In the genomic region with DNA sequence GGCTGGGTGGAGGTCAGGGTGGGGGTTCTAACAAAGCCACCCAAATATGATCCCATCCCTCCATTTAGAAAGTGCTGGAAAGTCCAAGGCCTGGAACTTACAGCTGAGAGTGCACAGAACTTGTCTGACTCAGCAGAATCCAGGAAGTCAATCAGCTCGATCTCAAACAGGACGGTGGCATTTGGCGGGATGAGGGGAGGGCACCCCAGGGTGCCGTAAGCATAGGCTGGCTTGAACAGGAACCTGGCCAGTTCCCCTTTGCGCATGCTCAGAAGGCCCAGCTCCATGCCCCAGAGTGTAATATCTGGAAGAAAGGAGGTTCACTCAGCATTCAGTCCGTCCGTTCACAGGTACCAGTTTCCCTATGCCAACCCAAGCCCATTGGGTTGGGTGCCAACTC, we compare ENCODE assay signal across 37 mouse cellular contexts. TPM values are rescaled to one million over a fixed set of nuclear protein-coding genes. Genes with fewer than 3 reads are reported as not detected.
DNase-seq lines count a peak whose midpoint lies in the region; ATAC-seq and TF ChIP-seq lines count a peak whose summit lies in the region.
"Had no signal": no experiment of that assay in that cellular context is flagged by ENCODE, and none has a peak within 500 bp of the region (broad histone marks: within the 10 kb centered on the region; RNA-seq: fewer than 3 reads in every experiment).

No protein-coding gene starts in this region.

- H3K9ac ChIP-seq in heart, adult 2 months (ENCODE audit: low read depth, low read length) = no peak overlapping the region
- H3K9ac ChIP-seq in midbrain, embryonic 15.5 days = no peak overlapping the region
- no peak overlapping the region for H3K9ac ChIP-seq in midbrain, postnatal 0 days (replicated peaks; ENCODE audit: low read length, poor library complexity, severe bottlenecking)
- H3K9ac ChIP-seq: embryonic facial prominence, embryonic 13.5 days; forebrain, embryonic 13.5 days; heart, embryonic 15.5 days; hindbrain, embryonic 12.5 days; liver, embryonic 14.5 days; midbrain, embryonic 12.5 days; neural tube, embryonic 15.5 days; stomach, embryonic 15.5 days had no signal

- TF ChIP-seq CTCF in heart, adult 2 months (IDR thresholded peaks at IDR 0.05) = no peak
- no peak for TF ChIP-seq CTCF in midbrain, postnatal 0 days (IDR thresholded peaks at IDR 0.05)

- H3K79me2 ChIP-seq in heart, adult 2 months (replicated peaks; ENCODE audit: control insufficient read depth, insufficient read depth, low read length) = no peaks in the 10 kb centered on the region

- no peaks in the 10 kb centered on the region for H3K36me3 ChIP-seq in heart, adult 2 months (ENCODE audit: control insufficient read depth, insufficient read depth, low read length)
- H3K36me3 ChIP-seq in midbrain, embryonic 15.5 days (replicated peaks) = no peaks in the 10 kb centered on the region
- H3K36me3 ChIP-seq in midbrain, postnatal 0 days (ENCODE audit: insufficient read depth, low read length) = no peaks in the 10 kb centered on the region
- H3K36me3 ChIP-seq: embryonic facial prominence, embryonic 13.5 days; heart, embryonic 15.5 days; hindbrain, embryonic 12.5 days; midbrain, embryonic 12.5 days; neural tube, embryonic 15.5 days; stomach, embryonic 15.5 days had no signal

- no peaks in the 10 kb centered on the region for H3K4me1 ChIP-seq in heart, adult 2 months (ENCODE audit: control insufficient read depth, insufficient read depth, low read length)
- H3K4me1 ChIP-seq in midbrain, embryonic 15.5 days = no peaks in the 10 kb centered on the region
- no peaks in the 10 kb centered on the region for H3K4me1 ChIP-seq in midbrain, postnatal 0 days (ENCODE audit: insufficient read depth, low read length)
- H3K4me1 ChIP-seq: embryonic facial prominence, embryonic 13.5 days; forebrain, embryonic 13.5 days; heart, embryonic 15.5 days; hindbrain, embryonic 12.5 days; midbrain, embryonic 12.5 days; neural tube, embryonic 15.5 days; stomach, embryonic 15.5 days had no signal

- peak; percentile 82 for ATAC-seq in common myeloid progenitor, adult 5-6 weeks (replicated peaks; ENCODE audit: low read depth, poor library complexity, severe bottlenecking)
- ATAC-seq in megakaryocyte, adult 5-6 weeks (ENCODE audit: poor library complexity, severe bottlenecking) = 0 out of 2 replicates have a peak, but pooled peaks have one; percentile 45
- no peak for ATAC-seq in midbrain, embryonic 15.5 days (replicated peaks)
- no peak for ATAC-seq in midbrain, postnatal 0 days (ENCODE audit: low FRiP score)
- ATAC-seq: CD4-positive, CD25-positive, alpha-beta regulatory T cell, adult 4 months; forebrain, embryonic 13.5 days; hindbrain, postnatal 0 days; intestine, postnatal 0 days had no signal

- no peak for TF ChIP-seq EP300 in heart, adult 2 months (IDR thresholded peaks at IDR 0.05; ENCODE audit: insufficient read depth, low read depth, low read length)

- H3K4me2 ChIP-seq in midbrain, embryonic 15.5 days = no peak overlapping the region
- no peak overlapping the region for H3K4me2 ChIP-seq in midbrain, postnatal 0 days (ENCODE audit: low read depth, low read length, poor library complexity, severe bottlenecking)
- H3K4me2 ChIP-seq: embryonic facial prominence, embryonic 13.5 days; forebrain, embryonic 13.5 days; heart, embryonic 15.5 days; hindbrain, embryonic 12.5 days; midbrain, embryonic 12.5 days; neural tube, embryonic 15.5 days; stomach, embryonic 15.5 days had no signal

- H3K4me3 ChIP-seq in heart, adult 2 months = no peak overlapping the region
- no peak overlapping the region for H3K4me3 ChIP-seq in midbrain, embryonic 15.5 days
- no peak overlapping the region for H3K4me3 ChIP-seq in midbrain, postnatal 0 days (ENCODE audit: low read depth, low read length)
- H3K4me3 ChIP-seq: embryonic facial prominence, embryonic 13.5 days; erythroblast, embryonic 14.5 days; forebrain, embryonic 13.5 days; heart, embryonic 15.5 days; hindbrain, embryonic 12.5 days; midbrain, embryonic 12.5 days; neural tube, embryonic 15.5 days; stomach, embryonic 15.5 days had no signal

- peaks cover 4% of the 10 kb centered on the region; the same call in 1 of the 2 replicates for H3K9me3 ChIP-seq in midbrain, embryonic 15.5 days
- H3K9me3 ChIP-seq in midbrain, postnatal 0 days (ENCODE audit: low read length) = no peaks in the 10 kb centered on the region; the same call in 1 of the 2 replicates
- H3K9me3 ChIP-seq: forebrain, embryonic 13.5 days; heart, embryonic 15.5 days; midbrain, embryonic 12.5 days; neural tube, embryonic 15.5 days; stomach, embryonic 15.5 days had no signal

- H3K27me3 ChIP-seq in heart, adult 2 months (ENCODE audit: control insufficient read depth, insufficient read depth, low read length) = no peaks in the 10 kb centered on the region
- no peaks in the 10 kb centered on the region for H3K27me3 ChIP-seq in midbrain, embryonic 15.5 days (replicated peaks)
- H3K27me3 ChIP-seq in midbrain, postnatal 0 days (ENCODE audit: insufficient read depth, low read length) = no peaks in the 10 kb centered on the region
- H3K27me3 ChIP-seq: embryonic facial prominence, embryonic 13.5 days; forebrain, embryonic 13.5 days; hindbrain, embryonic 12.5 days; neural tube, embryonic 15.5 days; stomach, embryonic 15.5 days had no signal

- WGBS in heart, adult 2 months = 61% methylated on average over 7 of the region's 7 CpGs
- 85% methylated on average over 7 of the region's 7 CpGs for WGBS in midbrain, embryonic 15.5 days
- WGBS in midbrain, postnatal 0 days = 77% methylated on average over 7 of the region's 7 CpGs

- DNase-seq in heart, adult 11 months = peak; percentile 85
- DNase-seq in heart, adult 2 months = no peak
- peak; percentile 24 for DNase-seq in 416B (ENCODE audit: low read depth)
- no peak for DNase-seq in frontal cortex, adult 2 months (ENCODE audit: extremely low spot score in 1 of 2, low spot score in 1 of 2)
- DNase-seq in midbrain, postnatal 0 days (ENCODE audit: low spot score) = no peak
- DNase-seq: adrenal gland, postnatal 14 days; cerebellum, adult 11 months; cerebellum, adult 9-10 months; cerebellum, postnatal 36 days; gastrocnemius, postnatal 36 days; layer of hippocampus, adult 9-11 months; liver; lung, adult 2 months; lung, postnatal 10 days; right cerebral cortex, postnatal 14 days had no signal

- TF ChIP-seq POLR2A in heart, adult 2 months (IDR thresholded peaks at IDR 0.05; ENCODE audit: insufficient read depth, low read depth, low read length) = no peak

- intact Hi-C loops in heart, adult 2 months (cut with DNase I) = no loop called here

- H3K27ac ChIP-seq in heart, adult 2 months = no peak overlapping the region
- H3K27ac ChIP-seq in midbrain, embryonic 15.5 days = no peak overlapping the region
- no peak overlapping the region for H3K27ac ChIP-seq in midbrain, postnatal 0 days (ENCODE audit: low read depth, low read length)
- H3K27ac ChIP-seq: embryonic facial prominence, embryonic 13.5 days; forebrain, embryonic 13.5 days; heart, embryonic 15.5 days; hindbrain, embryonic 12.5 days; hindbrain, postnatal 0 days; kidney, postnatal 0 days; liver, embryonic 14.5 days; macrophage; midbrain, embryonic 12.5 days; neural tube, embryonic 15.5 days; stomach, embryonic 15.5 days had no signal

RNA-seq across cellular contexts. Expression of gene Fkbp6, which starts 3.9 kb away (rescaled TPM):
- total RNA-seq in heart, adult 2 months (2021) = under 1 TPM; 0.31 to 0.41 TPM
- polyA plus RNA-seq in heart, adult 2 months (2012; rRNA removed) = 0.26 TPM in 1 of 2 replicates, not detected in the other
- total RNA-seq in common myeloid progenitor, adult 5-6 weeks (2017) = not detected in 2 replicates
- total RNA-seq in megakaryocyte, adult 5-6 weeks (2015) = not detected in 2 replicates
- total RNA-seq in megakaryocyte, adult 5-6 weeks (2017) = not detected in 2 replicates
- 0.18 TPM in 1 of 2 replicates, not detected in the other for polyA plus RNA-seq in midbrain, embryonic 15.5 days (2015; fragmentation: Nextera tagmentation; extraction: Ambion mirVana)
- polyA plus RNA-seq in frontal cortex, adult 2 months (2012; rRNA removed) = 0.16 and 0.17 TPM in 2 replicates
- total RNA-seq in midbrain, postnatal 0 days (2014; rRNA removed) = 0.33 and 0.49 TPM in 2 replicates
- polyA plus RNA-seq in midbrain, postnatal 0 days (2015; fragmentation: Nextera tagmentation; extraction: Ambion mirVana) = 0.12 and 0.36 TPM in 2 replicates
- total RNA-seq: adrenal gland, postnatal 14 days; gastrocnemius, adult 18-20 months; gastrocnemius, postnatal 36 days; hindbrain, postnatal 0 days had no signal
- polyA plus RNA-seq: CD4-positive, CD25-positive, alpha-beta regulatory T cell, adult 4 months; embryonic facial prominence, embryonic 13.5 days; erythroblast, embryonic 14.5 days; forebrain, embryonic 13.5 days; heart, embryonic 15.5 days; hindbrain, embryonic 12.5 days; kidney, postnatal 0 days; lung, adult 2 months; macrophage; midbrain, embryonic 12.5 days; urinary bladder, adult 2 months had no signal

RNA-seq across cellular contexts. Expression of gene Trim50, which starts 7.1 kb away (rescaled TPM):
- total RNA-seq in heart, adult 2 months (2021) = under 1 TPM; 0.11 to 0.18 TPM
- polyA plus RNA-seq in heart, adult 2 months (2012; rRNA removed) = not detected in 2 replicates
- total RNA-seq in common myeloid progenitor, adult 5-6 weeks (2017) = not detected in 2 replicates
- total RNA-seq in megakaryocyte, adult 5-6 weeks (2015) = not detected in 2 replicates
- not detected in 2 replicates for total RNA-seq in megakaryocyte, adult 5-6 weeks (2017)
- polyA plus RNA-seq in midbrain, embryonic 15.5 days (2015; fragmentation: Nextera tagmentation; extraction: Ambion mirVana) = not detected in 2 replicates
- not detected in 2 replicates for polyA plus RNA-seq in frontal cortex, adult 2 months (2012; rRNA removed)
- not detected in 2 replicates for total RNA-seq in midbrain, postnatal 0 days (2014; rRNA removed)
- polyA plus RNA-seq in midbrain, postnatal 0 days (2015; fragmentation: Nextera tagmentation; extraction: Ambion mirVana) = not detected in 2 replicates
- total RNA-seq: adrenal gland, postnatal 14 days; gastrocnemius, adult 18-20 months; gastrocnemius, postnatal 36 days; heart, postnatal 25 days; hindbrain, postnatal 0 days; left cerebral cortex, postnatal 10 days had no signal
- polyA plus RNA-seq: CD4-positive, CD25-positive, alpha-beta regulatory T cell, adult 4 months; erythroblast, embryonic 14.5 days; forebrain, embryonic 13.5 days; heart, embryonic 15.5 days; hindbrain, embryonic 12.5 days; kidney, postnatal 0 days; limb, embryonic 11.5 days; liver, embryonic 14.5 days; lung, adult 2 months; macrophage; midbrain, embryonic 12.5 days; neural tube, embryonic 15.5 days; urinary bladder, adult 2 months had no signal

RNA-seq across cellular contexts. Expression of gene Nsun5, which starts 23.8 kb away (rescaled TPM):
- 10 to 100 TPM; 14.1 to 18.3 TPM for total RNA-seq in heart, adult 2 months (2021)
- polyA plus RNA-seq in heart, adult 2 months (2012; rRNA removed) = 21.6 and 25.4 TPM in 2 replicates
- total RNA-seq in common myeloid progenitor, adult 5-6 weeks (2017) = 16.8 and 23.2 TPM in 2 replicates
- total RNA-seq in megakaryocyte, adult 5-6 weeks (2015) = 7.0 and 7.4 TPM in 2 replicates
- 10.2 and 11.9 TPM in 2 replicates for total RNA-seq in megakaryocyte, adult 5-6 weeks (2017)
- 35.3 and 37.3 TPM in 2 replicates for polyA plus RNA-seq in midbrain, embryonic 15.5 days (2015; fragmentation: Nextera tagmentation; extraction: Ambion mirVana)
- polyA plus RNA-seq in frontal cortex, adult 2 months (2012; rRNA removed) = 34.8 and 37.7 TPM in 2 replicates
- total RNA-seq in midbrain, postnatal 0 days (2014; rRNA removed) = 24.5 and 24.8 TPM in 2 replicates
- 16.8 and 19.0 TPM in 2 replicates for polyA plus RNA-seq in midbrain, postnatal 0 days (2015; fragmentation: Nextera tagmentation; extraction: Ambion mirVana)

RNA-seq across cellular contexts. Expression of gene Pom121, which starts 48.4 kb away (rescaled TPM):
- total RNA-seq in heart, adult 2 months (2021) = 10 to 100 TPM; 12.3 to 13.1 TPM
- polyA plus RNA-seq in heart, adult 2 months (2012; rRNA removed) = 9.2 and 11.3 TPM in 2 replicates
- 10.5 and 19.6 TPM in 2 replicates for total RNA-seq in common myeloid progenitor, adult 5-6 weeks (2017)
- 35.4 and 37.3 TPM in 2 replicates for total RNA-seq in megakaryocyte, adult 5-6 weeks (2015)
- 5.2 and 7.4 TPM in 2 replicates for total RNA-seq in megakaryocyte, adult 5-6 weeks (2017)
- 11.4 and 11.8 TPM in 2 replicates for polyA plus RNA-seq in midbrain, embryonic 15.5 days (2015; fragmentation: Nextera tagmentation; extraction: Ambion mirVana)
- 26.8 and 27.1 TPM in 2 replicates for polyA plus RNA-seq in frontal cortex, adult 2 months (2012; rRNA removed)
- total RNA-seq in midbrain, postnatal 0 days (2014; rRNA removed) = 12.4 and 12.8 TPM in 2 replicates
- 6.7 and 8.5 TPM in 2 replicates for polyA plus RNA-seq in midbrain, postnatal 0 days (2015; fragmentation: Nextera tagmentation; extraction: Ambion mirVana)

Comparison
In these comparisons a context has a peak if more than half of its experiments do, and no peak if none do; other contexts are left out.
1. DNase-seq: peak in heart, adult 11 months (single experiment) and 416B (single experiment); none in heart, adult 2 months (0 of 2), frontal cortex, adult 2 months (0 of 2) and midbrain, postnatal 0 days (single experiment).
2. ATAC-seq: peak in common myeloid progenitor, adult 5-6 weeks (single experiment) and megakaryocyte, adult 5-6 weeks (single experiment); none in midbrain, embryonic 15.5 days (single experiment) and midbrain, postnatal 0 days (single experiment).